Mouse (Mus musculus): ENCODE measurements around the gene Usp44.

DNA sequence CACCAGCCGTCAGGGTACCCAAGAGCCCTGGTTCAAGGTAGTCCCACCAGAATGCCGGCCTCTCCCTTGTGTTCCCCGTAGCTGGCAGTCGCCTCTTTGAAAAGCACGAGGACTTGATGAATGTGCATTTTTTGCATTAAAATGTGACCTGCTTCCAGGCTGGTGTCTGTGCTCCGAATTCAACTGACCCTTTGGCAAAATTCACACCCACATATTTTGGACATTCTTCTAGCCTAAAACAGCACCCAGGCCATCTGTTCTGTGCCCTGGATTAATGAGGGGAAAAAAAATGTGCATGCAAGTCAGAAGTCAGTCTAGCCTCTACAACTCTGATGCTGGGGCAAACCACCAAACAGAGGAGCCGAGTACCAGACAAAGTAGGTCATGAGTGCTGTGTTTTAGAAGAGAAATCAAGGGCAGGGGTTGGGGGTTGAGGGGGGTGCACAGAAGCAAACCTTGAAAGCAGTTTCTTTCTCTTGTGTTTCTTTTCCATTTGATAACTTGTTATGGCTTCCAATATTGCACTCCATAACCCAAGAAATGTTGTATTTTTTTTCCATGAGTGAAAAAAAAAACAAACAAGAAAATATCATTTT is 20.7 kb upstream of the Usp44 start:
- TF ChIP-seq CTCF (IDR thresholded peaks at IDR 0.05; ENCODE audit: low read depth, low read length) (no peak), GATA1 (IDR thresholded peaks at IDR 0.05; ENCODE audit: borderline replicate concordance, low read length) (no peak), TAL1 (conservative IDR thresholded peaks at IDR 0.05; ENCODE audit: low read depth, low read length) (no peak)
